Mouse (Mus musculus) midbrain, postnatal 0 days (tissue): ENCODE data around the gene Vstm5. TPM values are rescaled to one million over a fixed set of nuclear protein-coding genes. Genes with fewer than 3 reads are reported as not detected.

Source experiments
- ATAC-seq: fragments of 200-750 bp; cut with Nextera tagmentation; 2 replicates; pipeline ENCODE4 v1.8.0; 2017; ENCODE audit warnings: moderate number of reproducible peaks, mild to moderate bottlenecking, moderate TSS enrichment, moderate library complexity; ENCODE audit not compliant: low FRiP score
- DNase-seq: peaks from one replicate; pipeline ENCODE4 v3.0.0-alpha.2; 2015; ENCODE audit warnings: low spot score
- H3K27ac ChIP-seq: fragments of 300-500 bp; sonication (generic); 2 replicates; pipeline ENCODE4 v1.5.1; 2014; ENCODE audit warnings: low read depth, mild to moderate bottlenecking, low read length, mixed read lengths
- H3K27me3 ChIP-seq: fragments of 300-500 bp; sonication (generic); 2 replicates; pipeline ENCODE4 v1.6.1; 2014; ENCODE audit warnings: low read length, control low read depth, mixed read lengths; ENCODE audit not compliant: insufficient read depth
- H3K36me3 ChIP-seq: fragments of 300-500 bp; sonication (generic); 2 replicates; pipeline ENCODE4 v1.6.1; 2014; ENCODE audit warnings: low read length, control low read depth, mixed read lengths; ENCODE audit not compliant: insufficient read depth
- H3K4me1 ChIP-seq: fragments of 300-500 bp; sonication (generic); 2 replicates; pipeline ENCODE4 v1.6.1; 2014; ENCODE audit warnings: mild to moderate bottlenecking, control low read depth, antibody characterized with exemption, low read length, mixed read lengths; ENCODE audit not compliant: insufficient read depth
- H3K4me2 ChIP-seq: fragments of 300-500 bp; sonication (generic); 2 replicates; pipeline ENCODE4 v1.6.1; 2014; ENCODE audit warnings: low read depth, mild to moderate bottlenecking, low read length, mixed read lengths; ENCODE audit not compliant: poor library complexity, severe bottlenecking
- H3K4me3 ChIP-seq: fragments of 300-500 bp; sonication (generic); 2 replicates; pipeline ENCODE4 v1.5.1; 2014; ENCODE audit warnings: low read depth, mild to moderate bottlenecking, low read length, moderate library complexity
- H3K9ac ChIP-seq: fragments of 300-500 bp; sonication (generic); replicated peaks from 2 replicates; pipeline ENCODE4 v1.6.1; 2014; ENCODE audit warnings: mild to moderate bottlenecking, low read length, moderate library complexity, mixed read lengths; ENCODE audit not compliant: poor library complexity, severe bottlenecking
- H3K9me3 ChIP-seq: fragments of 300-500 bp; sonication (generic); 2 replicates; pipeline ENCODE4 v1.6.1; 2016; ENCODE audit warnings: low read length, control low read depth
- CTCF ChIP-seq: IDR thresholded peaks from 2 replicates; pipeline ENCODE4 v1.5.1; 2016; ENCODE audit warnings: antibody characterized with exemption, mild to moderate bottlenecking
- WGBS: fragments of 180-500 bp; shearing (Covaris S2); extraction: QIAGEN DNeasy Blood & Tissue Kit; methylation state at CpG from one replicate; pipeline ENCODE4 v1.1.7; 2014; 5-methylcytosine and 5-hydroxymethylcytosine counted together
- polyA plus RNA-seq: library from polyadenylated mRNA; unstranded; fragments of >200 nt; fragmentation: Nextera tagmentation; extraction: Ambion mirVana; gene quantifications from 2 replicates; pipeline ENCODE4 v1.2.1, GENCODE M21; 2015
- total RNA-seq: library from RNA; depleted of rRNA; stranded (reverse); fragments of >200 nt; gene quantifications from 2 replicates; pipeline ENCODE4 v1.2.3, GENCODE M21; 2014; rRNA removed

Gene Vstm5
- total and polyA plus RNA-seq, 2 experiments from 2014 or later = 30.6 to 43.4 TPM

DNA sequence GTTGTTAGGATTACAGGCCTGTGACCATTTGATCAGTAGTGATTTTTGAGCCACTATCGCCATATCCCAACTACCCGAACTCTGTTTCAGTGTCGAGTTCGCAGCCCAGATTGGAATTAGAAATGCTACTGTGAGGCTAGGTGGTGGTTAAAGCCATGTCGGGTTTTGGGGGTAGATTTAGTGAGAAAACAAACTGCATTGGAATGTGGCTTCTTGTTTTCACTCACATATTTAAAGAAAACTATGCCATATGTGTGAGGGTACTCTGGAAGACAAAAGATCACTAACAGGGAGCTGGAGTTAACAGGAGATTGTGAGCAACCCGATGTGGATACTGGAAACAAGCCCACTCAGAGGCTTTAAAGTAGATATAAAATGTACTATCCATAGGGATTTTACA lies 68.4 kb downstream of the Vstm5 start:
- ATAC-seq = no peak
- H3K9me3 ChIP-seq = no peaks in the 10 kb centered on the region

DNA sequence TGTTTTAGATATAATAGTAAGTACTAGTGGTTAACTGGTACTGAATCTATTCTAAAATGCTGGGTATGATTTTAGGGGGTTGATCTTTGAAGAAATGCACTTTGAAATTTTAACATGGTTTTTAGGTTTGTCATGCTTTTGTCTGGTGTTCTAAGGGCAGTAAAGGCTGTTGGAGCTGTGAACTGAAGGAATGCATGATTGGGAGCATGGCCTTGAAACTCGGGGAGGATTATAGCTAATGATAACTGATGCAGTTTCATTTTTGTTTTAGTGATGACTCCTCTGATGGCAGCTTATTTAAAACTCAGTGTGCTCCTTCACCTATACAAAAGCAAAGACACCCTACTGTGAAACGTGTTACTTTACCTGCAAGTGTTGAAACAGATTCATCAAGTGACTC lies 69.4 kb downstream of the Vstm5 start:
- WGBS = 47% methylated on average over 2 of the region's 2 CpGs
- no peak overlapping the region for H3K4me2 ChIP-seq
- peaks cover 10% of the 10 kb centered on the region; the same call in 1 of the 2 replicates for H3K4me1 ChIP-seq
- no peak for TF ChIP-seq CTCF
- no peaks in the 10 kb centered on the region for H3K9me3 ChIP-seq
- no peak overlapping the region for H3K27ac ChIP-seq
- no peaks in the 10 kb centered on the region for H3K27me3 ChIP-seq
- no peak overlapping the region for H3K4me3 ChIP-seq
- no peak for ATAC-seq
- no peak for DNase-seq
- H3K36me3 ChIP-seq = peaks cover 24% of the 10 kb centered on the region
- H3K9ac ChIP-seq = no peak overlapping the region

More for the DNA sequence above, 68.4 kb downstream of the Vstm5 start:
- Histone ChIP-seq H3K4me3 (peak overlapping the region; percentile 80), H3K36me3 (peaks cover 19% of the 10 kb centered on the region), H3K27me3 (no peaks in the 10 kb centered on the region), H3K9ac (peak overlapping the region; percentile 90), H3K27ac (no peak overlapping the region), H3K4me1 (peaks cover 10% of the 10 kb centered on the region; the same call in 1 of the 2 replicates), H3K4me2 (peak overlapping the region; percentile 71)
- TF ChIP-seq CTCF = no peak
- DNase-seq = no peak
- WGBS = 6% methylated on average over 6 of the region's 6 CpGs

Other genes with a start within 250 kb of the Vstm5 start
- 136 and 143 TPM in 2 replicates for gene Panx1, start 193.6 kb upstream of the Vstm5 start, total RNA-seq
- 154 and 157 TPM in 2 replicates for gene Panx1, start 193.6 kb upstream of the Vstm5 start, polyA plus RNA-seq
- gene Hephl1, start 126.9 kb upstream of the Vstm5 start, total RNA-seq = 0.14 and 0.16 TPM in 2 replicates
- 0.05 TPM in 2 replicates for gene Hephl1, start 126.9 kb upstream of the Vstm5 start, polyA plus RNA-seq
- 28.6 and 28.8 TPM in 2 replicates for gene Med17, start 40.9 kb downstream of the Vstm5 start, total RNA-seq
- 19.4 and 24.6 TPM in 2 replicates for gene Med17, start 40.9 kb downstream of the Vstm5 start, polyA plus RNA-seq
- 46.0 and 50.1 TPM in 2 replicates for gene Taf1d, start 67.2 kb downstream of the Vstm5 start, total RNA-seq
- 45.5 and 49.1 TPM in 2 replicates for gene Taf1d, start 67.2 kb downstream of the Vstm5 start, polyA plus RNA-seq
- 16.4 and 16.7 TPM in 2 replicates for gene 4931406C07Rik, start 67.4 kb downstream of the Vstm5 start, total RNA-seq
- 11.6 and 14.8 TPM in 2 replicates for gene 4931406C07Rik, start 67.4 kb downstream of the Vstm5 start, polyA plus RNA-seq
- gene Cep295, start 118.7 kb downstream of the Vstm5 start, total RNA-seq = 17.8 and 30.6 TPM in 2 replicates
- 8.9 and 11.2 TPM in 2 replicates for gene Cep295, start 118.7 kb downstream of the Vstm5 start, polyA plus RNA-seq